Mouse (Mus musculus) neural tube, embryonic 11.5 days (tissue): Measurements from ENCODE around the gene Srebf2. TPM values are rescaled to one million over a fixed set of nuclear protein-coding genes. Genes with fewer than 3 reads are reported as not detected.

Source experiments
- ATAC-seq: fragments of 200-750 bp; cut with Nextera tagmentation; 2 replicates; pipeline ENCODE4 v1.8.0; 2017; ENCODE audit warnings: moderate number of reproducible peaks, mild to moderate bottlenecking, moderate TSS enrichment, moderate library complexity; ENCODE audit not compliant: insufficient read depth, low FRiP score, low TSS enrichment
- DNase-seq: peaks from one replicate; pipeline ENCODE4 v3.0.0-alpha.2; 2015; ENCODE audit warnings: low spot score
- H3K27ac ChIP-seq: fragments of 300-500 bp; sonication (generic); 2 replicates; pipeline ENCODE4 v1.5.1; 2014; ENCODE audit warnings: low read depth, mild to moderate bottlenecking, low read length
- H3K27me3 ChIP-seq: fragments of 300-500 bp; sonication (generic); 2 replicates; pipeline ENCODE4 v1.6.1; 2014; ENCODE audit warnings: mild to moderate bottlenecking, low read length, mixed read lengths; ENCODE audit not compliant: control insufficient read depth, insufficient read depth
- H3K36me3 ChIP-seq: fragments of 300-500 bp; sonication (generic); 2 replicates; pipeline ENCODE4 v1.6.1; 2014; ENCODE audit warnings: mild to moderate bottlenecking, low read length, moderate library complexity, mixed read lengths; ENCODE audit not compliant: control insufficient read depth, insufficient read depth
- H3K4me1 ChIP-seq: fragments of 300-500 bp; sonication (generic); 2 replicates; pipeline ENCODE4 v1.6.1; 2014; ENCODE audit warnings: low read length, mixed read lengths; ENCODE audit not compliant: control insufficient read depth, insufficient read depth
- H3K4me2 ChIP-seq: fragments of 300-500 bp; sonication (generic); 2 replicates; pipeline ENCODE4 v1.6.1; 2014; ENCODE audit warnings: low read depth, mild to moderate bottlenecking, moderate library complexity
- H3K4me3 ChIP-seq: fragments of 300-500 bp; sonication (generic); 2 replicates; pipeline ENCODE4 v1.5.1; 2014; ENCODE audit warnings: low read depth, low read length
- H3K9ac ChIP-seq: fragments of 300-500 bp; sonication (generic); 2 replicates; pipeline ENCODE4 v1.6.1; 2014; ENCODE audit warnings: mild to moderate bottlenecking, low read length
- H3K9me3 ChIP-seq: fragments of 300-500 bp; sonication (generic); 2 replicates; pipeline ENCODE4 v1.6.1; 2016; ENCODE audit warnings: low read length; ENCODE audit not compliant: control insufficient read depth
- WGBS: fragments of 180-500 bp; shearing (Covaris S2); extraction: QIAGEN DNeasy Blood & Tissue Kit; methylation state at CpG from one replicate; pipeline ENCODE4 v1.1.7; 2014; 5-methylcytosine and 5-hydroxymethylcytosine counted together
- polyA plus RNA-seq: library from polyadenylated mRNA; unstranded; fragments of >200 nt; fragmentation: Nextera tagmentation; extraction: Ambion mirVana; gene quantifications from 2 replicates; pipeline ENCODE4 v1.2.1, GENCODE M21; 2014

Gene Srebf2
- polyA plus RNA-seq, 1 experiment from 2014 or later, result 195 TPM

DNA sequence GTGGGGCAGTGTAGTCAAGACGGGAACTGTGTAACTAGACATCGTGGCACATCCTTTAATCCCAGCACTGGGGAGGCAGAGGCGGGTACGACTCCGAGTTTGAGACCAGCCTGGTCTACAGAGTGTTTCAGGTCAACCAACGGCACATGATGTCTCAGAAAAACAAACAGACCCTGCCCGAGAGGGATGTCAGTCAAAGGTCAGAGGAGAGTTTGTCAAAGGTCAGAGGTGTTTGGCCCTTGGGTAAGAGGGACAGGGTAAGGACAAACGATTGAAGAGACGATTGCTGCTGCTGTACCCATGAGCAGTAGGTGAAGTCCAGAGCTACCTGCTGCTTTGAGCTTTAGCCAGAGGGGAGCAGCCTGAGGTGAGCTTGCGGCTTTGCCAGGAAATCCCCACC lies 36.6 kb downstream of the Srebf2 start:
- ATAC-seq (no peak), DNase-seq (no peak)
- 82% methylated on average over 10 of the region's 10 CpGs for WGBS
- H3K36me3 ChIP-seq, result peaks cover 63% of the 10 kb centered on the region
- H3K4me1 ChIP-seq, result no peaks in the 10 kb centered on the region
- 0 out of 2 replicates have a peak, but pooled peaks cover 5% of the 10 kb centered on the region for H3K9me3 ChIP-seq
- H3K9ac ChIP-seq, result no peak overlapping the region
- H3K27me3 ChIP-seq, result no peaks in the 10 kb centered on the region
- H3K4me2 ChIP-seq, result no peak overlapping the region
- no peak overlapping the region for H3K4me3 ChIP-seq
- no peak overlapping the region for H3K27ac ChIP-seq

GRCm38 (mm10) chr15:82184183-82184582 lies 37.2 kb downstream of the Srebf2 start:
- H3K27ac ChIP-seq, result 0 out of 2 replicates have a peak overlapping the region, but pooled peaks have one; percentile 9
- no peaks in the 10 kb centered on the region for H3K27me3 ChIP-seq
- H3K4me3 ChIP-seq, result no peak overlapping the region
- H3K36me3 ChIP-seq, result peaks cover 57% of the 10 kb centered on the region
- 0 out of 2 replicates have a peak, but pooled peaks cover 5% of the 10 kb centered on the region for H3K9me3 ChIP-seq
- H3K4me2 ChIP-seq, result no peak overlapping the region
- no peak for DNase-seq
- no peaks in the 10 kb centered on the region for H3K4me1 ChIP-seq
- 86% methylated on average over 7 of the region's 7 CpGs for WGBS
- H3K9ac ChIP-seq, result no peak overlapping the region
- ATAC-seq, result no peak

DNA sequence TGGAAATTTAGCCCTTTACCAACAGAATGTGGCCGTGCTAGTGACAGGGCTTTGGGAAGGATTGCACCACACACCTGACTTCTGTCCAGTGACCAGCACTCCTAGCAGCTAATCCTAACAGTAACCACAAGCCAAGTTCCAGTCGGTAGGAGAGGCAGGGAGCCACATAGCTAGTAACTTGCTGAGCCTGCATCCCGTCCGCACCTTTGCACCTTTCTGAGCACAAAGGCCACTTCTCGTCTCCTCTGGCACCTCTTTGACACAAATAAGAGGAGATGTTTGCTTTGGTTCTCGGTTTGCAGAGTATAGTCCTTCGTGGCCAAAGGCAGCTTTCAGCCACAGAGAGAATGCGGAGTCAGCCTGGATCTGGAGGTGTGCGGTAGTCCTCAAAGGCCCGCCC lies 37.7 kb downstream of the Srebf2 start:
- Histone ChIP-seq H3K4me1 (no peaks in the 10 kb centered on the region), H3K9ac (no peak overlapping the region), H3K36me3 (peaks cover 56% of the 10 kb centered on the region), H3K4me2 (no peak overlapping the region), H3K4me3 (no peak overlapping the region), H3K27me3 (no peaks in the 10 kb centered on the region), H3K27ac (0 out of 2 replicates have a peak overlapping the region, but pooled peaks have one; percentile 9), H3K9me3 (0 out of 2 replicates have a peak, but pooled peaks cover 5% of the 10 kb centered on the region)
- no peak for DNase-seq
- WGBS, result 92% methylated on average over 10 of the region's 10 CpGs
- no peak for ATAC-seq

DNA sequence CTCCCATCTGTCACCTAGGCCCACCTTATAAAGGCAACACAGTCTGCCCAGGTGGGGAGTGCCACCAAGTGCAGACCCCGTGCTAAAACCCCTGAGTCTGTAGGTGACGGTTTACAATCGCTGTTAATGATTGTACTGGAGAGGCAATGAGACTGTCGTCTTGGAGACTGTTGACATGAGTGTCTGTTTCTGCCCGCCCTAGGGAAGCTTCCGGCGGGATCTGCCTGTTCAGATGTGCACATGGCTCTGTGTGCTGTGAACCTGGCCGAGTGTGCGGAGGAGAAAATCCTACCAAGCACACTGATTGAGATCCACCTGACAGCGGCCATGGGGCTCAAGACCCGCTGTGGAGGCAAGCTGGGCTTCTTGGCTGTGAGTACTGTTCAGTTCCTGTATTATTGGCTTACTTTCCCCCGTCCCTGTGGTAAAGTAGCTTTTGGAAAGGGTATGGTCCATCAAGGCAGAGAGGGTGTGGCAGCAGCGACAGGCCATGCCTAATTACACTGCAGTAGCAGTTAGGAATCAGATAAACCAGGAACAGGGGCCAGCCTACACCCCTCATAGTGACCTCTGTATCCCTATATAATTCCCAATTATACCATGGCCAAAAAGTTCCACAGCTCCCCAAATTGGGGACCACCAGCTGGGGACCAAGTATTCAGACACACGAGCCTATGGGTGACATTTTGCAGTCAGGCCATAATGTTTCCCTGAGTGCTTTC lies 38.2 kb downstream of the Srebf2 start:
- DNase-seq (no peak), ATAC-seq (no peak)
- Histone ChIP-seq H3K9ac (no peak overlapping the region), H3K36me3 (peaks cover 50% of the 10 kb centered on the region), H3K4me2 (no peak overlapping the region), H3K9me3 (0 out of 2 replicates have a peak, but pooled peaks cover 5% of the 10 kb centered on the region), H3K27me3 (no peaks in the 10 kb centered on the region), H3K4me3 (no peak overlapping the region), H3K27ac (no peak overlapping the region), H3K4me1 (no peaks in the 10 kb centered on the region)
- 83% methylated on average over 14 of the region's 14 CpGs for WGBS

DNA sequence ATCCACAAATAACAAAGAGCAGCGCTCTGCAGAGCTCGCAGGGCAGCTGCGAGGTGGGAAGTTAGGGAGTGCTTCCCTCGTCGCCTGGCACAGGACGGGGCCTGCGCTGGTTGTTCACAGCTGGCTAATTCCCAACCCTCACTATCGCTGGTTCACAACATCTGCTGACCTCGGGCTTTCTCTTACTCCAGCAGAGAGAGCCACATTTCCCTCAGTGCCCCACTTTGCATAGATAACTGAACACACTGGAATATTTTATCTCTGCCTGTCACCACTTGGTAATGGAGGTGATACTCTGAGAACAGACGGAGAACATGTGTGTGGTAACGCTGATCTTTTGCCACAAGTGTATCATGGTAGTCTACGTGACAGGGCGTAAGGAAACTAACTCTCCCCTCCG lies 39.1 kb downstream of the Srebf2 start:
- Histone ChIP-seq H3K27me3 (no peaks in the 10 kb centered on the region), H3K4me2 (no peak overlapping the region), H3K36me3 (peaks cover 44% of the 10 kb centered on the region), H3K4me1 (no peaks in the 10 kb centered on the region), H3K9ac (no peak overlapping the region), H3K27ac (no peak overlapping the region), H3K4me3 (no peak overlapping the region), H3K9me3 (0 out of 2 replicates have a peak, but pooled peaks cover 5% of the 10 kb centered on the region)
- 91% methylated on average over 14 of the region's 14 CpGs for WGBS
- DNase-seq, result no peak
- no peak for ATAC-seq

DNA sequence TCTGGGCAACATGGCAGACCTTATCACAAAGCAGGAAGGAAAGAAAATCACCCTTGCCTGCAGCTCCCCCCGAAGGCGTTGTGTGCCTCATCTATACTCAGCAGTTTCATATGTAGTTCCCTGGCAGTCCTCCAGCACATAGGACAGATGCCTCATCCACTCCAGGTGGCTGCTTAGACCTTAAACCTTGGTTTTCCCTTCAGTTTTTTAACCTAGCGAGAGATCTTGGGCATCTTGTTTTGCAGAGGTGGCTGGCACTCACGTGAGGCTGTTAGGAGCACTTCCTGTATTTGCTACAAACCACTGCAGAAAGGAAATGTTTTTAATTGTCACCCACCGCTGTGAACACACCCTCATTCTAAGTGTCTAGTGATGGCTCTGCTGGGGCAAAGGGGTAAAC lies 40.0 kb downstream of the Srebf2 start:
- H3K4me2 ChIP-seq, result no peak overlapping the region
- H3K36me3 ChIP-seq, result peaks cover 36% of the 10 kb centered on the region
- no peaks in the 10 kb centered on the region for H3K27me3 ChIP-seq
- no peak for DNase-seq
- WGBS, result 92% methylated on average over 5 of the region's 5 CpGs
- H3K4me3 ChIP-seq, result no peak overlapping the region
- H3K9ac ChIP-seq, result no peak overlapping the region
- H3K9me3 ChIP-seq, result 0 out of 2 replicates have a peak, but pooled peaks cover 3% of the 10 kb centered on the region
- no peak overlapping the region for H3K27ac ChIP-seq
- ATAC-seq, result no peak
- H3K4me1 ChIP-seq, result no peaks in the 10 kb centered on the region

GRCm38 (mm10) chr15:82187401-82187800 lies 40.4 kb downstream of the Srebf2 start:
- Histone ChIP-seq H3K27me3 (no peaks in the 10 kb centered on the region), H3K27ac (no peak overlapping the region), H3K9ac (no peak overlapping the region), H3K4me1 (no peaks in the 10 kb centered on the region), H3K36me3 (peaks cover 32% of the 10 kb centered on the region), H3K4me2 (no peak overlapping the region), H3K9me3 (no peaks in the 10 kb centered on the region), H3K4me3 (no peak overlapping the region)
- ATAC-seq (no peak), DNase-seq (no peak)
- WGBS, result 85% methylated on average over 4 of the region's 4 CpGs

DNA sequence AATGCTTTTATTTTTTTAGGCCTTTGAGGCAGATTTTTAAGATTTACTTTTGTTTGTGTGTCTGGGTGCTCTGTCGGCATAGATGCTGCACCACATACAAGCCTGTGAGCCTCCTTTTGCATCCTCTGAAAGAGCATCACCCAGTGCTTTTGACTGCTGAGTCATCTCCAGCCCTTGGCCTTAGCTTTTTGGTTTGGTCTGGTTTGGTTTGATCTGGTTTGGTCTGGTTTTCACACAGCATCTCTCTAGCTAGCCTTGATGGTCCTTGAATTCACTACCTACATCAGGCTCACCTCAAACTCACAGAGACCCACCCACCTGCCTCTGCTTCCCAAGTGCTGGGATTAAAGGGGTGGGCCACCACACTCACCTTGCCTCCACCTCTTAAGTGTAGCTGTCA lies 40.9 kb downstream of the Srebf2 start:
- Histone ChIP-seq H3K9me3 (no peaks in the 10 kb centered on the region), H3K4me2 (no peak overlapping the region), H3K4me1 (no peaks in the 10 kb centered on the region), H3K27me3 (no peaks in the 10 kb centered on the region), H3K4me3 (no peak overlapping the region), H3K9ac (no peak overlapping the region), H3K36me3 (peaks cover 36% of the 10 kb centered on the region), H3K27ac (no peak overlapping the region)
- WGBS, result 85% methylated on average over 1 of the region's 1 CpGs
- DNase-seq (no peak), ATAC-seq (no peak)
